Mouse (Mus musculus) brain, embryonic 14.5 days (tissue): ENCODE results near the gene Msh4.

Experiments used
- CTCF ChIP-seq: fragments of 200-500 bp; IDR thresholded peaks from 2 replicates; pipeline ENCODE4 v1.5.1; 2012; ENCODE audit warnings: inconsistent platforms, mild to moderate bottlenecking, moderate library complexity, borderline replicate concordance; ENCODE audit not compliant: insufficient read depth, insufficient read length; ENCODE audit errors: extremely low read depth
- POLR2A ChIP-seq: fragments of 200-500 bp; IDR thresholded peaks from 2 replicates; pipeline ENCODE4 v1.6.1; 2012; ENCODE audit warnings: mild to moderate bottlenecking, inconsistent platforms, borderline replicate concordance; ENCODE audit not compliant: poor library complexity, insufficient read depth, insufficient read length, severe bottlenecking; ENCODE audit errors: extremely low read depth

GRCm38 (mm10) chr3:153908919-153909318 is 3.0 kb upstream of the Msh4 start:
- TF ChIP-seq CTCF (no peak), POLR2A (no peak)
